Mouse (Mus musculus): ENCODE measurements around the gene Cplx3. TPM values are rescaled to one million over a fixed set of nuclear protein-coding genes. Genes with fewer than 3 reads are reported as not detected.

The Cplx3 gene
- total RNA-seq, 2 experiments from 2014 or later: 9.1 to 9.6 TPM

DNA sequence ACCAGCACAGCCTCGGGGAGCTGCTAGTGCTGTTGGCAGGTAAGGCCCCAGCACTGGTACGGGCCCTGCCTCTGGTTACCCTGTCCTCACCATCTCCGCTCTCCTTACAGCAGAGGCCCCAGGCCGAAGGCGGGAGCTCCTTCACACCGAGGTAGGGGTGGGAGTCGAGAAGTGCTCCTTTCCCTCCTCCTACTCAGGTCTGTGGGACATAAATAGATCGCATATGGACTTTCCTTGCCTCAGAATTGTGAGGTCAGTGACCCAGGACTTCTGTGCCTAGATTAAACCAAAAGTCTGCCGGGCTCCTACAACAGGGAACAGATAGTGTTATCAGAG, 11.9 kb downstream of the Cplx3 start:
- no peak for TF ChIP-seq CTCF (IDR thresholded peaks at IDR 0.05)
- intact Hi-C loops (cut with DNase I): loop anchor here (5.0 kb wide), 1 partner anchor 63 kb away; no protein-coding TSS in a partner anchor
- Histone ChIP-seq H3K27ac (no peak overlapping the region), H3K4me3 (no peak overlapping the region)
- no peak for DNase-seq (ENCODE audit: extremely low spot score in 1 of 2, low spot score in 2 of 2)

DNA sequence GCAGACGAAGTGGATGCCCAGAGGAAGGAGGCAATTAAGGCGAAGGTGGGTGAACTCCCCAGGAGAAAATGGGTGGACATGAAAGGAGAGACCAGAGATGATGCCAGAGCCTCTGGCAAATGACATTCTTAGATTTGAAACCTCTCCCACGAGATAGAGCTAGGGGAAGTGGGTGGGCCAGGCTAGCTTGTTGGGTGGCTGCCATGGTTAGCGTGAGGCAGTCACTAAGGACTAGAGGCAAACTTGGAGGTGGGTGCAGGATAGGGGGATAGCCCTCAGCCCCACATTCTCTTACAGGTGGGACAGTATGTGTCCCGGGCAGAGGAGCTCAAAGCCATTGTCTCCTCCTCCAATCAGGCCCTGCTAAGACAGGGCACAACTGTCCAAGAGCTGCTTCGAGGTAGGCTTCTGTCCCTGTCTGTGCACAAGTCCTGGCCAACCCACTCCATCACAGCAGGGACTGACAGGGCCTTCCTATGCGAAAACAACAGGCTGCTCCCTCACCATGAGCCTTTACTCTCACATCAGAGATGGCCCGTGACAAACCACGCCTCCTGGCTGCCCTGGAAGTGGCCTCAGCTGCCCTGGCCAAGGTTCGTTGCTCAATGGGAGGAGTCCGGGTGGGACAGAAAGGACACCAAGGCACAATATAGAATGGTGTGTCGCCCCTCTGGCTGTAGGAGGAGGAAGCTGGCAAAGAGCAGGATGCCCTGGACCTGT, 12.5 kb downstream of the Cplx3 start:
- no peak overlapping the region for H3K4me3 ChIP-seq
- TF ChIP-seq CTCF (IDR thresholded peaks at IDR 0.05): no peak
- intact Hi-C loops (cut with DNase I): loop anchor here (5.0 kb wide), 1 partner anchor 64 kb away; no protein-coding TSS in a partner anchor
- no peak overlapping the region for H3K27ac ChIP-seq
- DNase-seq (ENCODE audit: extremely low spot score in 1 of 2, low spot score in 2 of 2): no peak

- no peak for DNase-seq (ENCODE audit: extremely low spot score in 1 of 2, low spot score in 2 of 2)
- no peak overlapping the region for H3K4me3 ChIP-seq
- H3K27ac ChIP-seq: no peak overlapping the region; the same call in 1 of the 2 replicates
- TF ChIP-seq CTCF (IDR thresholded peaks at IDR 0.05): peak; percentile 48
- intact Hi-C loops (cut with DNase I): loop anchor here (5.0 kb wide), 1 partner anchor 67 kb away; no protein-coding TSS in a partner anchor
These were observed 15.4 kb downstream of the Cplx3 start for GRCm38 (mm10) chr9:57590726-57591125.

DNA sequence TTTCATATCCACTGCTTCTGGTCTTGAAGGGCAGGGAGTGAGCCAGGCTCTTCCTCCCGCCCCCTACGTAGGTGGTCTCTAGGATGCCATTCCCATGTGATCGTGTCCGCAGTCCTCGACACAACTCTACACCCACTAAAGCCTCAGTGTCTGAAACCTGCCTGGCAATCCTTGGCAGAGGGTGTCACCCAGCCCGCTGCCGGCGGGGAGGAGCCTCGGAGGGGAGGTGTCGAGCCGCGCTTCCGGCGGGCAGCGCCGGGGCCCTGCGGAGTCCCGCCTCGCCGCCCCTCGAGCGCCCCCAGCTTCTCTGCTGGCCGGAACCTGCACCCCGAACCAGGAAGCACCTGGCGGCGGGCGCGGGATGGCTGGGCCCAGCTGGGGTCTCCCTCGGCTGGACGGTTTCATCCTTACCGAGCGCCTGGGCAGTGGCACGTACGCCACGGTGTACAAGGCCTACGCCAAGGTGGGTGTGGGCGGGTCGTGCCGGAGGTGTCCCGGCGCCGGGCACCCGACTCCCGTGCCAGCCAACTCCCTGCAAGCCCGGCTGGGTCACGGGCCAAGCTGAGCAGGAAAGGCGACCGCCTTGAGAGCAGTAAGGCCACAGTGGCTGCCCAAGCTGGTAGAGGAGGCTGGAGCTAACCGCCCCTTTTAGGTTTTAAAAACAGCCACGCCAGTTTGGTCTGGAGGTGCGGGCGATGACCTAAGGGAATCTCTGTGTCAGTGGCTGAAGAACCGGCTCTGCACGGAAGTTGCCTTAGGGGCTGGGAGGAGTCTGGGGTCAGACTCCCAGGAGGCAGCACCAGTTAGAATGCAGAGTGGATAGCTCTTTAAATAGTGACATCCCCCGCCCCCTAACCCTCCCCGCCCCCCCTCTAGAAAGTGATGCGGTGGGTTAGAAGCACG, 16.6 kb downstream of the Cplx3 start, which contains the start of gene Ulk3:
Ulk3 (plus strand) TSS at position 229 of the 903 bp plus-strand sequence.
- TF ChIP-seq CTCF (IDR thresholded peaks at IDR 0.05): peak; percentile 33
- intact Hi-C loops (cut with DNase I): loop anchor here (5.0 kb wide), 2 partner anchors 47 to 68 kb away; no protein-coding TSS in a partner anchor
- Histone ChIP-seq H3K27ac (peak within 1 kb of the TSS; percentile 84), H3K4me3 (peak within 1 kb of the TSS; percentile 65)
- DNase-seq (ENCODE audit: extremely low spot score in 1 of 2, low spot score in 2 of 2): peak; percentile 77 to 79

- DNase-seq (ENCODE audit: extremely low spot score in 1 of 2, low spot score in 2 of 2): no peak
- Histone ChIP-seq H3K4me3 (no peak overlapping the region), H3K27ac (no peak overlapping the region)
- no peak for TF ChIP-seq CTCF (IDR thresholded peaks at IDR 0.05)
- intact Hi-C loops (cut with DNase I): loop anchor here (5.0 kb wide), 1 partner anchor 43 kb away; no protein-coding TSS in a partner anchor
These were observed 21.1 kb downstream of the Cplx3 start for GRCm38 (mm10) chr9:57584991-57585390.

GRCm38 (mm10) chr9:57577144-57577849, 28.8 kb downstream of the Cplx3 start:
- TF ChIP-seq CTCF (IDR thresholded peaks at IDR 0.05): no peak
- no peak overlapping the region for H3K4me3 ChIP-seq
- DNase-seq (ENCODE audit: extremely low spot score in 1 of 2, low spot score in 2 of 2): no peak
- H3K27ac ChIP-seq: no peak overlapping the region
- intact Hi-C loops (cut with DNase I): no loop called here

- no peak for TF ChIP-seq CTCF (IDR thresholded peaks at IDR 0.05)
- DNase-seq (ENCODE audit: extremely low spot score in 1 of 2, low spot score in 2 of 2): no peak
- H3K27ac ChIP-seq: no peak overlapping the region
- intact Hi-C loops (cut with DNase I): no loop called here
- no peak overlapping the region for H3K4me3 ChIP-seq
These were observed 30.5 kb downstream of the Cplx3 start for GRCm38 (mm10) chr9:57575577-57575976.

DNA sequence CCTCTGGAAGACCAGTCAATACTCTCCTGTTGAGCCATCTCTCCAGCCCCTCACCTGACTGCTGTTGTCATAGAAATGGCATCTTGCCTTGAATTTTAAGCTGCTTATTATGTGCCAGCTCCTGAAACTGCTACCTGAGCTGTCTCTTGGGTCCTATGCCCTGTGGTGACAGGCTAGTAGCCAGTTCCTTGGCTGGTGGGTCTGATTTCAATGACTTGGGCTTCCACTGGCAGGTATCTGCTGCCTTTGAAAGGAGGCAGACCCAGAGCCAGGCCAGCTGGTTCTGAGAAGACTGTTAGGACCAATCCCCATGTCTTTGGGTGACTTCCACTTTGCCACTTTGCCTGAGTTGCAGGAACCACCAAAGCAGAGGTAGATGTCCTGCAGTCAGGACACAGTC, 31.7 kb downstream of the Cplx3 start:
- no peak overlapping the region for H3K4me3 ChIP-seq
- DNase-seq (ENCODE audit: extremely low spot score in 1 of 2, low spot score in 2 of 2): no peak
- intact Hi-C loops (cut with DNase I): no loop called here
- H3K27ac ChIP-seq: no peak overlapping the region
- TF ChIP-seq CTCF (IDR thresholded peaks at IDR 0.05): no peak

DNA sequence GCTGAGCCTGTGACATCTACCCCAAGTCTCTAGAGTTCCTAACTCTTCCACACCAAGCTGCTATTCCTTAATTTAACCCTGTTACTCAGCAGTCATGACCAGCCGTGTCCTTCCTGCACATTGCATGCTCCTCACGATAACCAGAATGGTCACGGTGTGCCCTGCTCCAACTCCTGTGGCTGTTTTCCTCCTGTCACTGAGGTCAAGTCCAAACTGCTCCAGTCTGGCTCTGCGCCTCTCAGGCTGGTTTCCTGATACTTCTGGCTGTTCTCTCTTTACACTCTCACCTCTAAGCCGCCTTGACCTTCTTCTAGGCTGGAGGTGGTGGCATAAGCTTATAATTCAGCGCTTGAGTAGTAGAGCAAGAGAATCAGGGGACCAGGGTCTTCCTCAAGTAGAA, 37.6 kb downstream of the Cplx3 start:
- no peak overlapping the region for H3K27ac ChIP-seq
- intact Hi-C loops (cut with DNase I): no loop called here
- DNase-seq (ENCODE audit: extremely low spot score in 1 of 2, low spot score in 2 of 2): no peak

GRCm38 (mm10) chr9:57566846-57567245, 39.2 kb downstream of the Cplx3 start:
- Histone ChIP-seq H3K4me3 (no peak overlapping the region), H3K27ac (peak overlapping the region; percentile 65; the same call in 1 of the 2 replicates)
- intact Hi-C loops (cut with DNase I): no loop called here
- TF ChIP-seq CTCF (IDR thresholded peaks at IDR 0.05): peak; percentile 22
- DNase-seq (ENCODE audit: extremely low spot score in 1 of 2, low spot score in 2 of 2): no peak

More for the DNA sequence above, 37.6 kb downstream of the Cplx3 start:
- TF ChIP-seq CTCF (IDR thresholded peaks at IDR 0.05): no peak
- H3K4me3 ChIP-seq: no peak overlapping the region

DNA sequence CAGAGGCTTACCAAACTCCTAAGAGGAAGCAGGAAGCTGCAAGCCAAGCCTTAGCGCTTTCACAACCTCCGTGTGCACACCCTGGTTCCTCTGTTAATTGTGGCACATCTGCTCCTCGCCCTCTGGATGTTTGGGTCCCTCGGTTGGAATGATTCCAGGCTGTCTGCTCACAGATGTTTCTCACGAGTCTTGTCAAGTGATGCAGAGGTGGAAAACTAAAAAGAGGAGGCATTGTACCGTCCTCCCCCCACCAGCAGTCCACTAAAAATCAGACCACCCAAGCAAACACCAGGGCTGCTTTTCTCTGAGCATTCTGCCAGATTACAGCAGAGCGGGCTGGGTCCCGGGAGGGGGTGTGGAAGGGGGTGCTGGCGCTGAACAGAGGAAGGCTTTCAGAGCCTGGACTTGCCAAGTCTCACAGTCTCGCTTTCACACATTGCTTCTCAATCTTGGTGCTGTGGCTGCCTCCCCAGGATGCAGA, 40.3 kb downstream of the Cplx3 start:
- peak; percentile 36 to 57 for DNase-seq (ENCODE audit: extremely low spot score in 1 of 2, low spot score in 2 of 2)
- Histone ChIP-seq H3K27ac (peak overlapping the region; percentile 65), H3K4me3 (no peak overlapping the region)
- intact Hi-C loops (cut with DNase I): no loop called here
- no peak for TF ChIP-seq CTCF (IDR thresholded peaks at IDR 0.05)
